Mouse (Mus musculus): Measurements from ENCODE around the gene Abcb6.

Abcb6 gene

DNA sequence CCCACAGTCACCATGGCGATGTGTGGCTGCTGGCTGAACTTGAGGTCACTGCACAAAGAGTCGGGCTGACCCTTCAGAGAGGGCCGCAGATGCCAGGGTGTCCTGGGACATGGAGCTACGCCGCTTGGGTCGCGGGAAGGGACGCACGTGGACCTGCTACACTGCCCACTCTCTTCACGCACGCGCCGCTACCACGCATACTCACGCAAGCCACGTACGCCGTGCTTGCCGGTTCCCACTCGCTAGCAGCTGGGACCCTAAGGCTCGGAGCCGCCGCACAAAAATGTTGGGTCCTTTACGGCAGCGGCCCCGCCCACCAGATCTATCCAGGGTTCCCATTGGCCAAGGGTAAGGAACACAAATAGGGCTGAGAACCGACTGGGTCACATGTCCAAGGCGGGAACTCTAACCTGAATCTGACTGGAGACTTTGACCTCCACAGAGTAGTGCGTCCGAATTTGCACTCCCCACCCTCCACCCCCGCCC lies at the start of gene Abcb6:
Abcb6 (minus strand) TSS at position 288 of the 486 bp plus-strand sequence.
- DNase-seq (ENCODE audit: extremely low read depth, insufficient read length, low spot score): peak; percentile 86

DNA sequence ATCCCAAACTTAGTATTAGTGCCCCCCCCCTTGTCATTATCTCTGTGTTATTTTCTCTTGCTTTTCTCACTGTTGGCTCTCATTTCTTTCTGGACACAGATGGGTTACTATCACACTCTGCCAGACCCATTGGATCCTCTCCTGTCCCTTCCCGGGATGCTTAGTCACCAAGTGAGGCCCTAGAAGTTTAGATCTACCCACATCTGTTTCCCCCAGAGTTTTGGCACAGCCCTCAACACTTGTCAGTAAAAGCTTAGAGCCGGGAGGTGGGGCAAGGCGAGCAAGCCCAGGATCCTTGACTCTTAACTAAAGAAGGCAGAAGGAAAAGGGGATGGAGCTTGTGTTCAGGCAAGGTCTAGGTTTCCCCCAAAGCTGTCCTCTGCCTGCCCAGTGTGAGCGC lies 49.0 kb upstream of the Abcb6 start:
- peak; percentile 55 for DNase-seq (ENCODE audit: extremely low read depth, insufficient read length, low spot score)

- no peak for DNase-seq (ENCODE audit: extremely low read depth, insufficient read length, low spot score)
These were observed 47.5 kb upstream of the Abcb6 start for GRCm38 (mm10) chr1:75227653-75228052.

DNA sequence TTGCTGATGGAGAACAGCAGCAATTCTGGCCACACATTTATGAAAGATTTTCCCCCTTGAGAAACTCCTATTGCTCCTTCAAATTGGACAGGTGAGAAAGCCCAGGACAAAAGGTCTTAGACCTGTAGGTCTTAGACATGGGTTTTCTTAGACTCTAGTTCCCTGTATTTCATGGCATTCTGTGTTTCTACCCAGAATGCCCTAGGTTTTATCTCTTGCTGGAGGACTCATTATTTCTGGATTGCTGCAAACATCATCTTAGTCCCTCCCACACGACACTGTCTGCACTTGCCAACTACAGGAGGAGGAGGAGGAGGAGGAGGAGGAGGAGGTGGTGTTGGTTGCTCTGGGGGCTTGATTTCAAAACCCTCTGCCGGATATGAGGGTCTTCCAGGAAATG lies 45.9 kb upstream of the Abcb6 start:
- DNase-seq (ENCODE audit: extremely low read depth, insufficient read length, low spot score): no peak

DNA sequence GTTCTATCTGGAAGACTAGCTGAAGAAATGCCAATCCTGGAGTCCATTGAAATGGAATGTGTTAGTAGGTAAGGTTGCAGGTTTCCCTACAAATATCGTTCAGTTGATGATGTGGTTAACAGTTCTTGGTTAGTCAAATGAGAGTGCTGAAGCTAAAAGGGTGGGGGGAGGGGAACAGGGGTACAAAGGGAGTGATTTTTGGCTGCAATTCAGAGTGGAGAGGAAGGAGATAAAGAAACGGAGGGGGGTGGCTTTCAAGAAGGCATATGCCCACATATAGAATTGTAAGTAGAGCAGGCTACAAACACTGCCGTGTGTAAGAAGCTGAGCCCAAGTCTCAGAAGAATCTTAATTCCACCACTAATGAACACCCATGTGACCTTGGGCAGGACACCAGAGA lies 45.3 kb upstream of the Abcb6 start:
- DNase-seq (ENCODE audit: extremely low read depth, insufficient read length, low spot score): no peak

DNA sequence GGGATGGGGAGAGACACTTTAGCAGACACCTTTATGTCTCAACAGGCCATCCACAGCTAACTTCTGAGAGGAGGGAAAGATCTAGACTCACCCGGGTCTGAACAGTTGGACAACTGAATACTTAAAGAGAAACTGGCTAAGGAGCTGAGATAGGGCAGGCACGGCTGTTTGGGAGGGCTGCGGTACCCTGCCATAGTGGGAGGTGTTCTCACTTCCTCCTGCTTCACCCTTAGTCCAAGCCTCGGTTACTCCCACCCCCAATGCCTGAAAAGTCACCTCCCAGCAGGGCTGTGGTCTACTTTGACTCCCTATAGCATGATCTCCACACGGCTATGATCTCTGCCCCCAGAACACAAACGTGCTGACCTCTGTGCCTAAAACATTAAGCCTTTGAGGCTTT lies 43.3 kb upstream of the Abcb6 start:
- no peak for DNase-seq (ENCODE audit: extremely low read depth, insufficient read length, low spot score)

GRCm38 (mm10) chr1:75222926-75223325 lies 42.7 kb upstream of the Abcb6 start:
- DNase-seq (ENCODE audit: extremely low read depth, insufficient read length, low spot score): no peak

DNA sequence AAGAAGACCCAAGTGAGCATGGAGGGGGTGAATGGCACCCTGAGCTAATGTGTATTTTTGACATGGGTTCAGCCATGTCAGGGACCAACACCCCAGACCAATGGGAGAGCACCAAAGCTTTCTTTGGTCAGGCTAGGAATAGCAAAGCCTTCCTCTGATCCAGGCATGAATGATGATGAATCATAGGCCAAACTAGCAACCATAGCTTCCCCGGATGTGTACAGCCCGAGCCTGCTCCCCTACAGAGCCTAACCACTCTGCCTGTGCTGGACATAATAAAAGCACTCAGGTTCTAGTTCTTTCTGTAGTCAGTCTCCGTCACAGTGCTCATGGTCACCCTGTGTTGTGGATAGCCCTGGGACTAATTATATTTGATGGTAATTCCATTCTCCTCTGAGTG lies 41.3 kb upstream of the Abcb6 start:
- DNase-seq (ENCODE audit: extremely low read depth, insufficient read length, low spot score): no peak

DNA sequence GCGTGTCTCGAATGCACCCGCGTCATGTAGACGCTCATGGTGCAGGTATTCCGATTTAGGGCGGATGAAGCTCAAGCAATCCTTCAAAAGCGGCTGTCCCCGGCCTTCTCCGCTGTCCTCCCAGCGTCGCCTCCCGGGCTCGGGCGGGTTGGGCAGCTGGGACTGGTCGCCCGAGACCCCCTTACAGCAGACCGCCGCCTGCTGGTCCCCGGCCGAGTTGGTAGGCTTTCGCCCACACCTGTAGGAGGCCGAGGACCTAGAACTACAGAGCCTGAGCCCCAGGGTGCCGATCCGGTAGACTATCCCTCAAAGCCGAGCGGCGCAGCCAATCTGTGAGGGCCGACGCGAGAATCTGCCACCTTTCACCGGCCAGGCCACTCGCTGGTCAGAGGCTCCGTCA lies 39.3 kb upstream of the Abcb6 start, which contains the start of gene Tuba4a:
Tuba4a (minus strand) TSS at position 335 of the 400 bp plus-strand sequence.
- DNase-seq (ENCODE audit: extremely low read depth, insufficient read length, low spot score): no peak

- DNase-seq (ENCODE audit: extremely low read depth, insufficient read length, low spot score): peak; percentile 86
These were observed 38.9 kb upstream of the Abcb6 start for GRCm38 (mm10) chr1:75219078-75219477.

- peak; percentile 76 for DNase-seq (ENCODE audit: extremely low read depth, insufficient read length, low spot score)
These were observed 38.2 kb upstream of the Abcb6 start for GRCm38 (mm10) chr1:75218227-75219001.

GRCm38 (mm10) chr1:75217893-75218226 lies 37.7 kb upstream of the Abcb6 start:
- no peak for DNase-seq (ENCODE audit: extremely low read depth, insufficient read length, low spot score)

- no peak for DNase-seq (ENCODE audit: extremely low read depth, insufficient read length, low spot score)
These were observed 36.8 kb upstream of the Abcb6 start for GRCm38 (mm10) chr1:75216797-75217585.

GRCm38 (mm10) chr1:75215785-75216184 lies 35.6 kb upstream of the Abcb6 start:
- DNase-seq (ENCODE audit: extremely low read depth, insufficient read length, low spot score): no peak

DNA sequence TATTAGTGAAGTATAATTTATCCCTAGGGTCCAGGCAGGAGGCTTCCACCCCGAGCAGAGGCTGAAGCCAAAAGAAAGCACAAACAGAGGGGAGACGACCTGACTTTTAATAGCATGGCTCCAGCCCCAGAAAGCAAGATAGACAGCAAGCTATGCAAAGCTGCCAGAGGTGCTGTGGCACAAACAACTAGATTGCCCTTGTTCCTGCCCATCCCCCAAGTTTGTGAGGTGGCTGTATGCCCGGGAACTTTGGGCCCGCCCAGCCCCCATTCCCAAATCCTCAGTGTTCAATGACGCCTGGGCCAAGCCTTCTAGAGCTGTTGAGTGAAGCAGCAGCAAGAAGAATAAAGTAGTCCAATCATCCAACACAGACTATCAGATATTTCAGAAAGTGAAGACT lies 34.7 kb upstream of the Abcb6 start:
- DNase-seq (ENCODE audit: extremely low read depth, insufficient read length, low spot score): no peak

DNA sequence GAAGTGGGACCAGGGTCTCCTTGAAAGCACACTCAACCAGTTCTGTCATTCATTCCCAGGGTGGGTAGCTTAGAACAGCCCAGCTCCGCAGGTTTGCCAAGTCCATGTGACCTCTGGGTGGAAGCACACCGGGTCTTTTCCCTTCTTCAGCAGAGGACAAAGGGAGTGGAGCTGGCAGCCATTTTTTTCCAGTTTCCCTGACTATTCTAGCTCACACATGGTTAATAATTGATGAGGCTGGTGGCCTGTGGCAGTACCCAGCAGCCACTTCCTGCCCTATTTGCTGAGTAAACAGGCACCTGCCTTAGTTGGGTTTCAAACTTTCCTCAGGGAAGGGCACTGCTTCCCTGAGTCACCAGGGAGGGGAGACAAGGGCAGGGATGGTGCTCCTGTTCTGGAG lies 34.2 kb upstream of the Abcb6 start:
- no peak for DNase-seq (ENCODE audit: extremely low read depth, insufficient read length, low spot score)

DNA sequence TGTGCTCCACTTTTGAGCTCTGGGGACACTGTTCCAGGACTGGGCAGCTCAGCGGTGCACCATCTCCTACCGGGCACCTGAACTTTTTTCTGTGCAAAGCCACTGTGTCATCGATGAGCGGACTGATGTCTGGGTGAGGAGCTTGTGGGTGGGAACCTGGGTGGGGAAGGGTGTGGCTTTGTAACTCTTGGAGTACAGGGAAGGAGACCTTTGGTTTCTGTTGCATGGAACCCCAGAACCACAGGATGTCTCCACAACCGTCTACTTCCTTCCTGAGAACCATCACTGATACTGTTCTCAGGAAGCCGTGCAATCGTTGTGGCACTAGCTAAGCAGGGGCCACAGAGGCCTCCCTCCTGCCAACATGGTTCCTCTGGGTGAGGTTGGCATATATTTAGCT lies 32.9 kb upstream of the Abcb6 start:
- no peak for DNase-seq (ENCODE audit: extremely low read depth, insufficient read length, low spot score)

DNA sequence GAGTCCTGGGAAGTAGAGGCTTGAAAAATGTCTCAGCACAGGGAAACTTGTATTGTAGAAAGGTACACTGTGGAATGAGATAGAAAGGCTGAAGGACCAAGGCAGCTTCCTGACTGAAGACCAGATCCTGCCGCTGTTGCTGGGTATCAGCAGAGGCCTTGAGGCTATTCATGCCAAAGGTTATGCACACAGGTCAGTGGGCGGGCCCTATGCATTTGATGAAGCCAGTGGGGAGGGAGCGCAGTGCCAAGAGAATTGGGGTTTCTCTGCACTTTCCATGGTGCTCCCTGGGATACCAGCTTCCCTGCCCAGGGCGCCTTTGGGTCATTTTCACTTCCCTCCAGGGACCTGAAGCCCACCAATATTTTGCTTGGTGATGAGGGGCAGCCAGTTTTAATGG lies 32.4 kb upstream of the Abcb6 start:
- no peak for DNase-seq (ENCODE audit: extremely low read depth, insufficient read length, low spot score)

DNA sequence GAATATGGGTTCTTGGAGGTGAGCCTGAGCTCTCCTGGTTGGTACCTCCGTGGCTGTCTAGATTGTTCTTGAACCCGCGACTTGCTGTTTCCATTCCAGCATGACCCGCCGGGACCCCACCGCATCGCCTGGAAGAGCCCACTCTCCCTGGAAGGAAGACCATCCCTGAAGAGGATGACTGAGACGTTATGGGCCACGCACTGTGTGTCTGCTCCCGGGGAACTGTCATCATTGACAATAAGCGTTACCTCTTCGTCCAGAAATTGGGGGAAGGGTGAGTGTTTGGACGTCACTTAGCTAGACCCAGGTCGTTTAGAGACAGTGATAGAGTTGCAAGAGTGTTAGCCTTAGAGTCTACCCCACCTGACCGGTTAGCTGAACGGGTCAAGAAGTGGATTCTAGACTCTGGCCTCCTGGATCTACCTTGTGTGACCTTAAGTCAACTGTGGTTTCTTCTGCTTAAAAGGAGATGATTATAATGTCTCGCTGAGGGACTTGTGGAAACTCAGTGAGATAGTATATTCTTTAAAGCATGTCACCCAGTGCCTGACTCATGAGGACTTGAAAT lies 31.0 kb upstream of the Abcb6 start:
- DNase-seq (ENCODE audit: extremely low read depth, insufficient read length, low spot score): no peak

GRCm38 (mm10) chr1:75210136-75211087 lies 30.2 kb upstream of the Abcb6 start, which contains the start of the genes Glb1l and Stk16:
TSS of gene Glb1l (minus strand) at chr1:75210813.
TSS of gene Stk16 (plus strand) at chr1:75210838.
- peak; percentile 92 for DNase-seq (ENCODE audit: extremely low read depth, insufficient read length, low spot score)
